Mouse (Mus musculus) erythroblast, embryonic 14.5 days (primary cell): ENCODE data around the gene Sox1.

Experiments
- GATA1 ChIP-seq: IDR thresholded peaks from 2 replicates; pipeline ENCODE4 v1.6.1; 2012; ENCODE audit warnings: low read length, inconsistent platforms, mixed read lengths
- TAL1 ChIP-seq: IDR thresholded peaks from 3 replicates; pipeline ENCODE4 v1.6.1; 2012; ENCODE audit warnings: low read length, inconsistent platforms, mixed read lengths

DNA sequence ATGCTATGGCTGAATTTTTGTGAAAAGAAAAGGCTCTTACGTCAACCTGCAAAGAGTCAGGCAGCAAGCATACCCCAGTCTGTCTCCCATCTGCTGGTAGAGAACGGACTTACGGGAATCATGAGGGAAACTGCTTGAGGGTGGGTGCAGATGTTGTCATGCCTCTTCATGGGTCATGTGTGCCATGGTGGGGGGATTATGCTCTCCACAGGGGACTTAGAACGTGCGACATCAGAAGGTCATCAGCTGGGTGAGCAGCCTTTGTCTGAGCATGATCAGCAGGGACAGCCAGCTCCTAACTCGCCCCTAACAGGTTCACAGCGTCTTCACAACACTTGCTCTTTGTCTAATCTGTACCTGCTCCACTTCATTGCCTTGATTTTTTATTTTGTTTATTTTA, 26.9 kb upstream of the Sox1 start:
- no peak for TF ChIP-seq GATA1
- TF ChIP-seq TAL1 = no peak
